Mouse (Mus musculus): Measurements from ENCODE around the gene Rbks. TPM values are rescaled to one million over a fixed set of nuclear protein-coding genes. Genes with fewer than 3 reads are reported as not detected.
A peak's percentile ranks its signal among the peaks of the same experiment; 100 is the strongest.

The Rbks gene
- total and polyA plus RNA-seq, 2 experiments from 2014 or later: 2.2 to 2.9 TPM

- Histone ChIP-seq H3K9me3 (ENCODE audit: low read length) (no peaks in the 10 kb centered on the region), H3K27me3 (ENCODE audit: insufficient read depth, low read length) (no peaks in the 10 kb centered on the region), H3K4me2 (ENCODE audit: low read depth, low read length, poor library complexity, severe bottlenecking) (no peak overlapping the region), H3K27ac (ENCODE audit: low read depth, low read length) (no peak overlapping the region), H3K9ac (replicated peaks; ENCODE audit: low read length, poor library complexity, severe bottlenecking) (no peak overlapping the region), H3K4me1 (ENCODE audit: insufficient read depth, low read length) (peaks cover 4% of the 10 kb centered on the region), H3K36me3 (ENCODE audit: insufficient read depth, low read length) (no peaks in the 10 kb centered on the region), H3K4me3 (ENCODE audit: low read depth, low read length) (no peak overlapping the region)
- TF ChIP-seq CTCF (IDR thresholded peaks at IDR 0.05): no peak
- DNase-seq (ENCODE audit: low spot score): no peak
- no peak for ATAC-seq (ENCODE audit: low FRiP score)
- 87% methylated on average over 7 of the region's 7 CpGs for WGBS
Observed at GRCm38 (mm10) chr5:31601162-31601722, 96.2 kb downstream of the Rbks start.

- peak; percentile 44 for TF ChIP-seq CTCF (IDR thresholded peaks at IDR 0.05)
- no peak for ATAC-seq (ENCODE audit: low FRiP score)
- Histone ChIP-seq H3K4me2 (ENCODE audit: low read depth, low read length, poor library complexity, severe bottlenecking) (no peak overlapping the region), H3K27me3 (ENCODE audit: insufficient read depth, low read length) (no peaks in the 10 kb centered on the region), H3K9me3 (ENCODE audit: low read length) (no peaks in the 10 kb centered on the region), H3K9ac (replicated peaks; ENCODE audit: low read length, poor library complexity, severe bottlenecking) (no peak overlapping the region), H3K4me3 (ENCODE audit: low read depth, low read length) (no peak overlapping the region), H3K27ac (ENCODE audit: low read depth, low read length) (no peak overlapping the region), H3K36me3 (ENCODE audit: insufficient read depth, low read length) (no peaks in the 10 kb centered on the region), H3K4me1 (ENCODE audit: insufficient read depth, low read length) (peaks cover 4% of the 10 kb centered on the region)
- DNase-seq (ENCODE audit: low spot score): peak; percentile 17
- 85% methylated on average over 2 of the region's 2 CpGs for WGBS
Observed at GRCm38 (mm10) chr5:31599161-31599560, 98.3 kb downstream of the Rbks start.

DNA sequence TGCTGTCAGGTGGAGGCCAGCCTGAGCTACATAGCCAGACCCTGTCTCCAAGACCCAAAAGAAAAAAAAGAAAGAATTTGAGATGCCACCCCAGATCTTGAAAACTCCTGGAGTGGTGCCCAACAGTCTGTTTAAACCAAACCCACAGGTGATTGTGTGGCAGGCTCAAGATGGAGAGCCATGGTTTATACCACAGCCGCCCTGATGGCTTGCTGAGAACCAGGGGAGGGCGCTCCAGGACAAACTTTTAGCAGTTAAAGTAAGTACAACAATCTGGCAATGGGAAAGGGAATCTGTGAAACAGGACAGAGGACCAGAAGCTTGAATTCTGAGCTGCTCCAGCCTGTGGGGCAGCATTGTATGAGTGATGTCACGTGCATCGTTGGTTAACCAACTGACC, 98.8 kb downstream of the Rbks start:
- DNase-seq (ENCODE audit: low spot score) (peak; percentile 47), ATAC-seq (ENCODE audit: low FRiP score) (no peak)
- TF ChIP-seq CTCF (IDR thresholded peaks at IDR 0.05): peak; percentile 59
- H3K4me1 ChIP-seq (ENCODE audit: insufficient read depth, low read length): peaks cover 4% of the 10 kb centered on the region
- no peak overlapping the region for H3K9ac ChIP-seq (replicated peaks; ENCODE audit: low read length, poor library complexity, severe bottlenecking)
- H3K9me3 ChIP-seq (ENCODE audit: low read length): no peaks in the 10 kb centered on the region
- no peak overlapping the region for H3K4me2 ChIP-seq (ENCODE audit: low read depth, low read length, poor library complexity, severe bottlenecking)
- WGBS: 65% methylated on average over 4 of the region's 4 CpGs
- H3K36me3 ChIP-seq (ENCODE audit: insufficient read depth, low read length): no peaks in the 10 kb centered on the region
- H3K27me3 ChIP-seq (ENCODE audit: insufficient read depth, low read length): no peaks in the 10 kb centered on the region
- H3K4me3 ChIP-seq (ENCODE audit: low read depth, low read length): no peak overlapping the region
- no peak overlapping the region for H3K27ac ChIP-seq (ENCODE audit: low read depth, low read length)

- TF ChIP-seq CTCF (IDR thresholded peaks at IDR 0.05): no peak
- WGBS: 80% methylated on average over 7 of the region's 7 CpGs
Observed at GRCm38 (mm10) chr5:31598121-31598520, 99.3 kb downstream of the Rbks start.

GRCm38 (mm10) chr5:31597430-31597944, 99.9 kb downstream of the Rbks start:
- Histone ChIP-seq H3K4me2 (ENCODE audit: low read depth, low read length, poor library complexity, severe bottlenecking) (0 out of 2 replicates have a peak overlapping the region, but pooled peaks have one; percentile 49), H3K4me1 (ENCODE audit: insufficient read depth, low read length) (peaks cover 4% of the 10 kb centered on the region), H3K9ac (replicated peaks; ENCODE audit: low read length, poor library complexity, severe bottlenecking) (no peak overlapping the region), H3K27ac (ENCODE audit: low read depth, low read length) (no peak overlapping the region), H3K9me3 (ENCODE audit: low read length) (no peaks in the 10 kb centered on the region), H3K27me3 (ENCODE audit: insufficient read depth, low read length) (no peaks in the 10 kb centered on the region), H3K4me3 (ENCODE audit: low read depth, low read length) (no peak overlapping the region), H3K36me3 (ENCODE audit: insufficient read depth, low read length) (no peaks in the 10 kb centered on the region)
- TF ChIP-seq CTCF (IDR thresholded peaks at IDR 0.05): no peak
- WGBS: 64% methylated on average over 6 of the region's 6 CpGs
- DNase-seq (ENCODE audit: low spot score): no peak
- no peak for ATAC-seq (ENCODE audit: low FRiP score)

More at GRCm38 (mm10) chr5:31598121-31598520, 99.3 kb downstream of the Rbks start:
- Histone ChIP-seq H3K4me1 (ENCODE audit: insufficient read depth, low read length) (peaks cover 4% of the 10 kb centered on the region), H3K9me3 (ENCODE audit: low read length) (no peaks in the 10 kb centered on the region), H3K4me2 (ENCODE audit: low read depth, low read length, poor library complexity, severe bottlenecking) (no peak overlapping the region), H3K27me3 (ENCODE audit: insufficient read depth, low read length) (no peaks in the 10 kb centered on the region), H3K36me3 (ENCODE audit: insufficient read depth, low read length) (no peaks in the 10 kb centered on the region), H3K9ac (replicated peaks; ENCODE audit: low read length, poor library complexity, severe bottlenecking) (no peak overlapping the region), H3K4me3 (ENCODE audit: low read depth, low read length) (no peak overlapping the region), H3K27ac (ENCODE audit: low read depth, low read length) (no peak overlapping the region)
- DNase-seq (ENCODE audit: low spot score) (no peak), ATAC-seq (ENCODE audit: low FRiP score) (no peak)
